Comparison of ENCODE assay signal across 37 mouse cellular contexts in the genomic region with DNA sequence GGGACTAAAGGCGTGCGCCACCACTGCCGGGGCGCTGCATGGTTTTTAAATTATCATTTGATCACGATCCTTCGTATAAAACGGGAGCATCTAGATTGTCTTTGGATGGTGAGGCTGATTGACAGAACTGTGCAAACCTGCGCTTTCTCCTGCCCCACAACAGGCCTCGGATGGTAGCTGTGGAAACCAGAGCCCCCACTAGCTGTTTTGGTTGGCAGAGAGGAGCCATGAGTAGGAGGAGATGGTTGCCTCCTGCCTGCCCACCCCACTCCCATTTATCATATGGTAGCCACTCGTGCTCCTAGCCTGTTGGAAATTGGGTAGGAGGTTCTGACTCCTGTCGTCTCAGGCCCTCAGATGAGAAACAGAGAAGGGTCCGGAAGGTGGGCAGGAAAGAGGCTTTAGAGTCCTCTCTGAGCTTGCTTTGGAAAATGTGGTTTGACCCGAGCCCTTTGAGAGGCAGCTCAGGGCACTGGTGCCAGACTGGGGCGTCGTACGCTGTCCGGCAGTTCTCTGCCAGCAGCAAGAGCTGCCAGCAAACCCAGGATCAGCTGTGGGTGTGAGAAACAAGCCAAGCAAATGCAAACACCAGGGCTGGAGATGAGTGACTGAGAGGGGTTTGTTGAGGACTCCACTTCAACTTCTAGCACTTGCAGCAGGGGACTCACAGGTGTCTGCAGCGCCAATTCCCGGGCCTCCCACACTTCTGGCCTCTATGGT. TPM values are rescaled to one million over a fixed set of nuclear protein-coding genes. Genes with fewer than 3 reads are reported as not detected.
DNase-seq lines count a peak whose midpoint lies in the region; ATAC-seq and TF ChIP-seq lines count a peak whose summit lies in the region.
"Had no signal": no experiment of that assay in that cellular context is flagged by ENCODE, and none has a peak within 500 bp of the region (broad histone marks: within the 10 kb centered on the region; RNA-seq: fewer than 3 reads in every experiment).

No protein-coding gene starts in this region.

- 71% methylated on average over 19 of the region's 19 CpGs for WGBS in heart, adult 2 months
- 68% methylated on average over 19 of the region's 19 CpGs for WGBS in liver, adult 2 months
- 77% methylated on average over 19 of the region's 19 CpGs for WGBS in liver, embryonic 12.5 days (ENCODE audit: insufficient replicate concordance)

- H3K9ac ChIP-seq in heart, adult 2 months (ENCODE audit: low read depth, low read length): no peak overlapping the region
- H3K9ac ChIP-seq in liver, adult 2 months (ENCODE audit: low read depth, low read length): no peak overlapping the region
- no peak overlapping the region for H3K9ac ChIP-seq in liver, embryonic 12.5 days

- DNase-seq in heart, adult 2 months: peak; percentile 46 to 58
- DNase-seq in heart, postnatal 4 days: no peak
- peak; percentile 81 for DNase-seq in liver, adult 2 months (ENCODE audit: extremely low read depth, low read depth, low spot score)
- DNase-seq in 3134 (ENCODE audit: extremely low read depth, insufficient read length, low spot score) (peak; percentile 13), NIH3T3 (ENCODE audit: low read depth) (peak; percentile 36)
- DNase-seq in kidney, postnatal 4 days: no peak
- DNase-seq: adrenal gland, postnatal 10 days; cerebellum, adult 11-12 months; cerebellum, adult 9-11 months; embryo, embryonic 11 days; kidney, adult 2 months; kidney, postnatal 36 days; liver; lung, postnatal 36 days had no signal

- no peak for TF ChIP-seq CTCF in heart, adult 2 months (IDR thresholded peaks at IDR 0.05)
- no peak for TF ChIP-seq CTCF in liver, adult 2 months (IDR thresholded peaks at IDR 0.05; ENCODE audit: low read depth, low read length)

- peaks cover 2% of the 10 kb centered on the region for H3K4me1 ChIP-seq in heart, adult 2 months (ENCODE audit: control insufficient read depth, insufficient read depth, low read length)
- H3K4me1 ChIP-seq in liver, adult 2 months (ENCODE audit: control insufficient read depth, insufficient read depth, low read length): peaks cover 11% of the 10 kb centered on the region
- H3K4me1 ChIP-seq in liver, embryonic 12.5 days: peaks cover 47% of the 10 kb centered on the region

- no peaks in the 10 kb centered on the region for H3K36me3 ChIP-seq in heart, adult 2 months (ENCODE audit: control insufficient read depth, insufficient read depth, low read length)
- no peaks in the 10 kb centered on the region for H3K36me3 ChIP-seq in liver, adult 2 months (ENCODE audit: control insufficient read depth, insufficient read depth, low read length)
- no peaks in the 10 kb centered on the region for H3K36me3 ChIP-seq in liver, embryonic 12.5 days
- H3K36me3 ChIP-seq: embryonic facial prominence, embryonic 12.5 days; forebrain, embryonic 10.5 days; forebrain, embryonic 15.5 days; heart, embryonic 13.5 days; midbrain, embryonic 12.5 days; neural tube, embryonic 13.5 days had no signal

- no peak for ATAC-seq in liver, embryonic 12.5 days

- intact Hi-C loops in heart, adult 2 months (cut with DNase I): loop anchor here (2.0 to 10.0 kb wide), 5 partner anchors 116 to 392 kb away; partner anchors contain the start of genes 1700017B05Rik and Cox5a

- H3K27me3 ChIP-seq in heart, adult 2 months (ENCODE audit: control insufficient read depth, insufficient read depth, low read length): no peaks in the 10 kb centered on the region
- no peaks in the 10 kb centered on the region for H3K27me3 ChIP-seq in liver, adult 2 months (ENCODE audit: control insufficient read depth, insufficient read depth, low read length)
- H3K27me3 ChIP-seq in liver, embryonic 12.5 days (replicated peaks): peaks cover 9% of the 10 kb centered on the region; the same call in 1 of the 2 replicates
- H3K27me3 ChIP-seq: CH12.LX; forebrain, embryonic 15.5 days had no signal

- no peaks in the 10 kb centered on the region for H3K79me2 ChIP-seq in heart, adult 2 months (replicated peaks; ENCODE audit: control insufficient read depth, insufficient read depth, low read length)
- no peaks in the 10 kb centered on the region for H3K79me2 ChIP-seq in liver, adult 2 months (ENCODE audit: control insufficient read depth, insufficient read depth, low read length)

- H3K4me3 ChIP-seq in heart, adult 2 months: no peak overlapping the region
- H3K4me3 ChIP-seq in liver, adult 2 months (ENCODE audit: insufficient read depth, low read depth, low read length): no peak overlapping the region
- H3K4me3 ChIP-seq in liver, embryonic 12.5 days: no peak overlapping the region
- H3K4me3 ChIP-seq: midbrain, embryonic 12.5 days; neural tube, embryonic 13.5 days had no signal

- no peak for TF ChIP-seq POLR2A in heart, adult 2 months (IDR thresholded peaks at IDR 0.05; ENCODE audit: insufficient read depth, low read depth, low read length)
- TF ChIP-seq POLR2A in liver, adult 2 months (IDR thresholded peaks at IDR 0.05; ENCODE audit: extremely low read depth, insufficient read depth, low read length): no peak

- TF ChIP-seq EP300 in heart, adult 2 months (IDR thresholded peaks at IDR 0.05; ENCODE audit: insufficient read depth, low read depth, low read length): no peak

- H3K27ac ChIP-seq in heart, adult 2 months: no peak overlapping the region
- H3K27ac ChIP-seq in liver, adult 2 months (replicated peaks; ENCODE audit: insufficient read depth, low read depth, low read length): no peak overlapping the region
- no peak overlapping the region for H3K27ac ChIP-seq in liver, embryonic 12.5 days
- H3K27ac ChIP-seq: embryonic facial prominence, embryonic 12.5 days; forebrain, embryonic 15.5 days; heart, embryonic 13.5 days; midbrain, embryonic 12.5 days; neural tube, embryonic 13.5 days had no signal

- no peaks in the 10 kb centered on the region for H3K9me3 ChIP-seq in liver, embryonic 12.5 days (replicated peaks)
- H3K9me3 ChIP-seq: embryonic facial prominence, embryonic 12.5 days; forebrain, embryonic 10.5 days; forebrain, embryonic 15.5 days; heart, embryonic 13.5 days; midbrain, embryonic 12.5 days; neural tube, embryonic 13.5 days had no signal

- no peak overlapping the region for H3K4me2 ChIP-seq in liver, embryonic 12.5 days

RNA-seq across cellular contexts. Expression of gene Csk, which starts 3.4 kb away (rescaled TPM):
- total RNA-seq in heart, adult 2 months (2021): 10 to 100 TPM; 23.3 to 29.7 TPM
- 19.4 and 20.6 TPM in 2 replicates for polyA plus RNA-seq in heart, adult 2 months (2012; rRNA removed)
- 10 to 100 TPM; 42.1 to 47.0 TPM for total RNA-seq in heart, postnatal 4 days (2021)
- total RNA-seq in liver, adult 2 months (2014; rRNA removed): 18.3 and 32.8 TPM in 2 replicates
- 31.4 and 33.9 TPM in 2 replicates for polyA plus RNA-seq in liver, adult 2 months (2012; rRNA removed)
- polyA plus RNA-seq in liver, embryonic 12.5 days (2016; fragmentation: Nextera tagmentation; extraction: Ambion mirVana): 27.0 and 27.8 TPM in 2 replicates

RNA-seq across cellular contexts. Expression of gene Cyp1a2, which starts 26.7 kb away (rescaled TPM):
- total RNA-seq in heart, adult 2 months (2021): not detected
- 1.00 TPM in 1 of 2 replicates, not detected in the other for polyA plus RNA-seq in heart, adult 2 months (2012; rRNA removed)
- not detected for total RNA-seq in heart, postnatal 4 days (2021)
- 495 and 621 TPM in 2 replicates for total RNA-seq in liver, adult 2 months (2014; rRNA removed)
- polyA plus RNA-seq in liver, adult 2 months (2012; rRNA removed): 954 and 976 TPM in 2 replicates
- polyA plus RNA-seq in liver, embryonic 12.5 days (2016; fragmentation: Nextera tagmentation; extraction: Ambion mirVana): not detected in 2 replicates
- total RNA-seq: CH12.LX; gastrocnemius, adult 18-20 months; granulocyte monocyte progenitor cell, adult 5-6 weeks; heart, postnatal 10 days; left cerebral cortex, adult 18-20 months; left cerebral cortex, postnatal 14 days; megakaryocyte, adult 5-6 weeks had no signal
- polyA plus RNA-seq: C2C12; embryonic facial prominence, embryonic 12.5 days; forebrain, embryonic 10.5 days; forebrain, embryonic 15.5 days; frontal cortex, adult 2 months; heart, embryonic 13.5 days; hindbrain, embryonic 11.5 days; hindbrain, embryonic 16.5 days; intestine, embryonic 14.5 days; kidney, adult 2 months; kidney, embryonic 16.5 days; limb, embryonic 11.5 days; midbrain, embryonic 12.5 days; neural tube, embryonic 13.5 days had no signal

RNA-seq across cellular contexts. Expression of gene Cyp1a1, which starts 30.9 kb away (rescaled TPM):
- total RNA-seq in heart, adult 2 months (2021): under 1 TPM; 0.09 to 0.13 TPM
- polyA plus RNA-seq in heart, adult 2 months (2012; rRNA removed): 0.20 and 0.78 TPM in 2 replicates
- not detected for total RNA-seq in heart, postnatal 4 days (2021)
- total RNA-seq in liver, adult 2 months (2014; rRNA removed): 0.74 and 1.0 TPM in 2 replicates
- 1.0 TPM in 2 replicates for polyA plus RNA-seq in liver, adult 2 months (2012; rRNA removed)
- polyA plus RNA-seq in liver, embryonic 12.5 days (2016; fragmentation: Nextera tagmentation; extraction: Ambion mirVana): 0.16 and 0.19 TPM in 2 replicates
- total RNA-seq: granulocyte monocyte progenitor cell, adult 5-6 weeks; heart, postnatal 10 days; megakaryocyte, adult 5-6 weeks had no signal
- polyA plus RNA-seq: embryonic facial prominence, embryonic 12.5 days; heart, embryonic 13.5 days; hindbrain, embryonic 11.5 days; intestine, embryonic 14.5 days; limb, embryonic 11.5 days; midbrain, embryonic 12.5 days had no signal

RNA-seq across cellular contexts. Expression of gene Lman1l, which starts 36.2 kb away (rescaled TPM):
- total RNA-seq in heart, adult 2 months (2021): not detected
- polyA plus RNA-seq in heart, adult 2 months (2012; rRNA removed): 0.20 TPM in 1 of 2 replicates, not detected in the other
- not detected for total RNA-seq in heart, postnatal 4 days (2021)
- not detected in 2 replicates for total RNA-seq in liver, adult 2 months (2014; rRNA removed)
- not detected in 2 replicates for polyA plus RNA-seq in liver, adult 2 months (2012; rRNA removed)
- not detected in 2 replicates for polyA plus RNA-seq in liver, embryonic 12.5 days (2016; fragmentation: Nextera tagmentation; extraction: Ambion mirVana)
- total RNA-seq: adrenal gland, postnatal 10 days; CH12.LX; gastrocnemius, adult 18-20 months; granulocyte monocyte progenitor cell, adult 5-6 weeks; heart, postnatal 10 days; left cerebral cortex, adult 18-20 months; left cerebral cortex, postnatal 14 days; megakaryocyte, adult 5-6 weeks had no signal
- polyA plus RNA-seq: embryonic facial prominence, embryonic 12.5 days; forebrain, embryonic 10.5 days; forebrain, embryonic 15.5 days; heart, embryonic 13.5 days; hindbrain, embryonic 11.5 days; hindbrain, embryonic 16.5 days; intestine, embryonic 14.5 days; kidney, adult 2 months; kidney, embryonic 16.5 days; limb, embryonic 11.5 days; liver, embryonic 16.5 days; neural tube, embryonic 13.5 days had no signal

RNA-seq across cellular contexts. Expression of gene Cplx3, which starts 50.7 kb away (rescaled TPM):
- not detected for total RNA-seq in heart, adult 2 months (2021)
- not detected in 2 replicates for polyA plus RNA-seq in heart, adult 2 months (2012; rRNA removed)
- not detected for total RNA-seq in heart, postnatal 4 days (2021)
- total RNA-seq in liver, adult 2 months (2014; rRNA removed): not detected in 2 replicates
- polyA plus RNA-seq in liver, adult 2 months (2012; rRNA removed): not detected in 2 replicates
- not detected in 2 replicates for polyA plus RNA-seq in liver, embryonic 12.5 days (2016; fragmentation: Nextera tagmentation; extraction: Ambion mirVana)
- total RNA-seq: adrenal gland, postnatal 10 days; CH12.LX; ES-E14; gastrocnemius, adult 18-20 months; granulocyte monocyte progenitor cell, adult 5-6 weeks; heart, postnatal 10 days; megakaryocyte, adult 5-6 weeks had no signal
- polyA plus RNA-seq: heart, embryonic 13.5 days; intestine, embryonic 14.5 days; kidney, embryonic 16.5 days; limb, embryonic 11.5 days; liver, embryonic 16.5 days; neural tube, embryonic 13.5 days had no signal

Comparison
In these comparisons a context has a peak if more than half of its experiments do, and no peak if none do; other contexts are left out.
1. DNase-seq: peak in heart, adult 2 months (2 of 2), liver, adult 2 months (single experiment), 3134 (single experiment) and NIH3T3 (single experiment); none in heart, postnatal 4 days (single experiment) and kidney, postnatal 4 days (0 of 2).
2. RNA of gene Cyp1a2, which starts 26.7 kb away (total RNA-seq): 495 to 621 TPM in liver, adult 2 months; not detected in heart, adult 2 months and not detected in heart, postnatal 4 days; every median in the first group is over 100 times any median in the second.